Mouse (Mus musculus) Muller cell, postnatal 12 days (primary cell): ENCODE data around the gene Slc25a26.
"Not testable (repeated sequence)": the region's sequence is repeated elsewhere in the genome, so short reads cannot be mapped to it uniquely, and the experiment has no call there.

Source experiments
- DNase-seq: peaks from one replicate; pipeline ENCODE4 v3.0.0-alpha.2; 2015; ENCODE audit errors: inconsistent ontology term

Gene Slc25a26

GRCm38 (mm10) chr6:94553085-94553484, 53.0 kb downstream of the Slc25a26 start:
- DNase-seq = no peak

- DNase-seq = not testable (repeated sequence)
These were observed 58.5 kb downstream of the Slc25a26 start for GRCm38 (mm10) chr6:94558603-94559002.

- no peak for DNase-seq
These were observed 60.8 kb downstream of the Slc25a26 start for GRCm38 (mm10) chr6:94560896-94561295.

- no peak for DNase-seq
These were observed 61.2 kb downstream of the Slc25a26 start for GRCm38 (mm10) chr6:94561346-94561745.

GRCm38 (mm10) chr6:94563203-94563940, 63.2 kb downstream of the Slc25a26 start:
- DNase-seq = no peak

- no peak for DNase-seq
These were observed 65.6 kb downstream of the Slc25a26 start for GRCm38 (mm10) chr6:94565766-94566165.

GRCm38 (mm10) chr6:94568040-94568439, 67.9 kb downstream of the Slc25a26 start:
- DNase-seq = no peak

GRCm38 (mm10) chr6:94575526-94576166, 75.5 kb downstream of the Slc25a26 start:
- no peak for DNase-seq

- DNase-seq = peak; percentile 82
These were observed 77.9 kb downstream of the Slc25a26 start for GRCm38 (mm10) chr6:94577991-94578390.

- DNase-seq = no peak
These were observed 81.9 kb downstream of the Slc25a26 start for GRCm38 (mm10) chr6:94582055-94582454.

- no peak for DNase-seq
These were observed 84.1 kb downstream of the Slc25a26 start for GRCm38 (mm10) chr6:94584147-94584695.

GRCm38 (mm10) chr6:94584976-94585375, 84.8 kb downstream of the Slc25a26 start:
- no peak for DNase-seq

- no peak for DNase-seq
These were observed 88.2 kb downstream of the Slc25a26 start for GRCm38 (mm10) chr6:94588365-94588764.

GRCm38 (mm10) chr6:94592243-94592642, 92.1 kb downstream of the Slc25a26 start:
- peak; percentile 65 for DNase-seq

- DNase-seq = no peak
These were observed 92.6 kb downstream of the Slc25a26 start for GRCm38 (mm10) chr6:94592710-94593109.

- DNase-seq = no peak
These were observed 94.0 kb downstream of the Slc25a26 start for GRCm38 (mm10) chr6:94594096-94594665.

GRCm38 (mm10) chr6:94594711-94595110, 94.6 kb downstream of the Slc25a26 start:
- DNase-seq = no peak

GRCm38 (mm10) chr6:94595206-94595605, 95.1 kb downstream of the Slc25a26 start:
- no peak for DNase-seq

- DNase-seq = no peak
These were observed 96.1 kb downstream of the Slc25a26 start for GRCm38 (mm10) chr6:94596051-94596760.

GRCm38 (mm10) chr6:94596761-94597485, 96.8 kb downstream of the Slc25a26 start:
- DNase-seq = no peak

GRCm38 (mm10) chr6:94598421-94598820, 98.3 kb downstream of the Slc25a26 start:
- no peak for DNase-seq
